Mouse (Mus musculus): ENCODE data around the gene Gm10277. TPM values are rescaled to one million over a fixed set of nuclear protein-coding genes. Genes with fewer than 3 reads are reported as not detected.
A peak's percentile ranks its signal among the peaks of the same experiment; 100 is the strongest.
"Not testable (repeated sequence)": the region's sequence is repeated elsewhere in the genome, so short reads cannot be mapped to it uniquely, and the experiment has no call there.

Gene Gm10277
- total RNA-seq, 1 experiment from 2014 or later = not detected

- ATAC-seq (replicated peaks; ENCODE audit: insufficient number of reproducible peaks, low FRiP score, low TSS enrichment, poor library complexity, severe bottlenecking) = not testable (repeated sequence)
Observed at GRCm38 (mm10) chr11:77747103-77747502, 40.4 kb downstream of the Gm10277 start.

- ATAC-seq (replicated peaks; ENCODE audit: insufficient number of reproducible peaks, low FRiP score, low TSS enrichment, poor library complexity, severe bottlenecking) = no peak
Observed at GRCm38 (mm10) chr11:77746652-77747051, 40.9 kb downstream of the Gm10277 start.

GRCm38 (mm10) chr11:77743966-77744365, 43.6 kb downstream of the Gm10277 start:
- no peak for ATAC-seq (replicated peaks; ENCODE audit: insufficient number of reproducible peaks, low FRiP score, low TSS enrichment, poor library complexity, severe bottlenecking)

- ATAC-seq (replicated peaks; ENCODE audit: insufficient number of reproducible peaks, low FRiP score, low TSS enrichment, poor library complexity, severe bottlenecking) = no peak
Observed at GRCm38 (mm10) chr11:77738555-77738954, 49.0 kb downstream of the Gm10277 start.

GRCm38 (mm10) chr11:77737289-77737688, 50.3 kb downstream of the Gm10277 start:
- peak; percentile 79 for ATAC-seq (replicated peaks; ENCODE audit: insufficient number of reproducible peaks, low FRiP score, low TSS enrichment, poor library complexity, severe bottlenecking)

Other genes with a start within 250 kb of the Gm10277 start
- 63.1 to 91.5 TPM (median 68.0 TPM) in 3 replicates for gene Taok1, start 179.9 kb downstream of the Gm10277 start, total RNA-seq (2017)
- 135 to 169 TPM (median 146 TPM) in 3 replicates for gene Nufip2, start 101.6 kb downstream of the Gm10277 start, total RNA-seq (2017)
- not detected in 3 replicates for gene Cryba1, start 62.5 kb downstream of the Gm10277 start, total RNA-seq (2017)
- 142 to 166 TPM (median 145 TPM) in 3 replicates for gene Myo18a, start 24.5 kb downstream of the Gm10277 start, total RNA-seq (2017)
- not detected in 3 replicates for gene Pipox, start 106.3 kb upstream of the Gm10277 start, total RNA-seq (2017)
- gene Sez6, start 143.1 kb upstream of the Gm10277 start, total RNA-seq (2017) = not detected in 3 replicates
- 34.9 to 44.3 TPM (median 43.9 TPM) in 3 replicates for gene Phf12, start 195.0 kb upstream of the Gm10277 start, total RNA-seq (2017)
- 0.39 to 0.86 TPM in 2 of 3 replicates, not detected in the other for gene Dhrs13, start 244.5 kb upstream of the Gm10277 start, total RNA-seq (2017)

Data from monocyte, adult 5-6 weeks (primary cell).